Mouse (Mus musculus) brain, embryonic 14.5 days (tissue): ENCODE measurements around the gene Ptpn14.

Experiments
- CTCF ChIP-seq: fragments of 200-500 bp; IDR thresholded peaks from 2 replicates; pipeline ENCODE4 v1.5.1; 2012; ENCODE audit warnings: inconsistent platforms, mild to moderate bottlenecking, moderate library complexity, borderline replicate concordance; ENCODE audit not compliant: insufficient read depth, insufficient read length; ENCODE audit errors: extremely low read depth
- POLR2A ChIP-seq: fragments of 200-500 bp; IDR thresholded peaks from 2 replicates; pipeline ENCODE4 v1.6.1; 2012; ENCODE audit warnings: mild to moderate bottlenecking, inconsistent platforms, borderline replicate concordance; ENCODE audit not compliant: poor library complexity, insufficient read depth, insufficient read length, severe bottlenecking; ENCODE audit errors: extremely low read depth

- no peak for TF ChIP-seq POLR2A
- TF ChIP-seq CTCF: no peak
Measured at GRCm38 (mm10) chr1:189731697-189732096, 3.6 kb downstream of the Ptpn14 start.
